In the genomic region with DNA sequence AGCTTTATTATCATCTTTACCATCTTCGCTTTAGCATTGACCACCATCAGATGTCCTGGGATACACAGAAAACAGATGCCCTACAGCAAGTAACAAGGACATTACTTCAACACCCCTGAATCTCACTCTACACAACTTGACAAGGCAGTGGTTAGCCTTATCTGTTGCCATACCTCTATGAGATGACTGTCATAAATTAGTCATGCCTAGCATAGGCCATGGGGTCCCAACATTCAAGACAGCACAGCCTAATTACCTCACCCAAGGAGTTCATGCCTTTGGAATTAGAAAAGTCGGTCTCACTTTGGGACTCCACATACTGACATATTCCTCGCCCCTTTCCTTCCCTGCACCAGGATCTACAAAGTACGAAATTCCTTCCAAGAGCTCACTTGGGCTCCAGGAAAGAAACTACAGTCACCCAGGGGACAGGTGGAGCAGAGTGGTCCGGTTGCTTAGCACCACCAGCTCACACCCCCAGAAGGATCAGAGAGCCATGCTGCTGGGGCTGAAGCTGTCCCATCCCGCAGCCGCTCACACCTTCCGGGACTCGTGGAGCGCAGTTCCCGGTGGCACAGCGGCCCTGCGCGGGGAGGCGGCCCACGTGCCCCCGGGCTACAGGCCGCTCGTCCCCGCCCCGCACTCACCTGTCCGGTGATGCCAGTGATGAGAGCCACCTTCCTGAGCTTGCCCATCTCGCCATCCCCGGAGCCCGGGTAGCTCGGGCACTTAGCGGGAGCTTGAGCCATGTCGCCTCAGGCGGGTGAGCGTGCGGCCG, we compare ENCODE assay signal across 8 mouse cellular contexts. TPM values are rescaled to one million over a fixed set of nuclear protein-coding genes. Genes with fewer than 3 reads are reported as not detected.
DNase-seq lines count a peak whose midpoint lies in the region; ATAC-seq and TF ChIP-seq lines count a peak whose summit lies in the region.

No protein-coding gene starts in this region.

- intact Hi-C loops in gastrocnemius, postnatal 14 days (cut with DNase I; ENCODE audit: low total_unique reads), result no loop called here

- DNase-seq in kidney, postnatal 0 days (ENCODE audit: low spot score), result peak; percentile 24
- no peak for DNase-seq in kidney, postnatal 14 days
- DNase-seq in forebrain, embryonic 14.5 days (ENCODE audit: low spot score), result no peak
- DNase-seq in gastrocnemius, postnatal 14 days, result no peak
- no peak for DNase-seq in thymus, postnatal 10 days (ENCODE audit: low spot score in 2 of 2)
- DNase-seq in layer of hippocampus, adult 9-11 months, result no peak

- TF ChIP-seq CTCF in kidney, postnatal 0 days (IDR thresholded peaks at IDR 0.05; ENCODE audit: low read depth), result no peak

- peak overlapping the region; percentile 82 for H3K9ac ChIP-seq in kidney, postnatal 0 days (ENCODE audit: low read depth, low read length)
- H3K9ac ChIP-seq in forebrain, embryonic 14.5 days (ENCODE audit: low read length), result peak overlapping the region; percentile 83

- H3K4me2 ChIP-seq in kidney, postnatal 0 days (ENCODE audit: low read length), result peak overlapping the region; percentile 95
- H3K4me2 ChIP-seq in forebrain, embryonic 14.5 days (ENCODE audit: low read length), result peak overlapping the region; percentile 82

- H3K79me2 ChIP-seq in macrophage (ENCODE audit: inconsistent target), result no peaks in the 10 kb centered on the region

- WGBS in kidney, postnatal 0 days, result 6% methylated on average over 32 of the region's 32 CpGs
- 4% methylated on average over 32 of the region's 32 CpGs for WGBS in forebrain, embryonic 14.5 days
- WGBS in macrophage (ENCODE audit: missing documents), result 6% methylated on average over 32 of the region's 32 CpGs

- no peaks in the 10 kb centered on the region; the same call in 1 of the 2 replicates for H3K4me1 ChIP-seq in kidney, postnatal 0 days (replicated peaks; ENCODE audit: insufficient read depth, low read length)
- no peaks in the 10 kb centered on the region for H3K4me1 ChIP-seq in forebrain, embryonic 14.5 days (ENCODE audit: control insufficient read depth, insufficient read depth, low read length)

- no peaks in the 10 kb centered on the region for H3K9me3 ChIP-seq in kidney, postnatal 0 days (replicated peaks; ENCODE audit: low read length)
- no peaks in the 10 kb centered on the region for H3K9me3 ChIP-seq in forebrain, embryonic 14.5 days (replicated peaks; ENCODE audit: control insufficient read depth, low read length)

- no peaks in the 10 kb centered on the region for H3K27me3 ChIP-seq in kidney, postnatal 0 days (ENCODE audit: insufficient read depth, low read length)
- no peaks in the 10 kb centered on the region for H3K27me3 ChIP-seq in forebrain, embryonic 14.5 days (replicated peaks; ENCODE audit: control insufficient read depth, insufficient read depth, low read length)

- peak overlapping the region; percentile 54; the same call in 1 of the 2 replicates for H3K27ac ChIP-seq in kidney, postnatal 0 days
- H3K27ac ChIP-seq in forebrain, embryonic 14.5 days (ENCODE audit: low read depth, low read length), result no peak overlapping the region; the same call in 1 of the 2 replicates
- H3K27ac ChIP-seq in macrophage, result no peak overlapping the region

- no peak for ATAC-seq in kidney, postnatal 0 days (replicated peaks; ENCODE audit: low FRiP score, low read depth)
- ATAC-seq in activated CD4-positive, CD25-positive, alpha-beta regulatory T cell, adult 4 months, result peak; percentile 22
- peak; percentile 73; the same call in 1 of the 2 replicates for ATAC-seq in forebrain, embryonic 14.5 days

- H3K36me3 ChIP-seq in kidney, postnatal 0 days (ENCODE audit: insufficient read depth, low read length), result no peaks in the 10 kb centered on the region
- no peaks in the 10 kb centered on the region for H3K36me3 ChIP-seq in forebrain, embryonic 14.5 days (ENCODE audit: control insufficient read depth, insufficient read depth, low read length)
- no peaks in the 10 kb centered on the region for H3K36me3 ChIP-seq in macrophage (ENCODE audit: inconsistent target)

- H3K4me3 ChIP-seq in kidney, postnatal 0 days (replicated peaks; ENCODE audit: low read depth, low read length), result peak overlapping the region; percentile 83
- peak overlapping the region; percentile 79 for H3K4me3 ChIP-seq in forebrain, embryonic 14.5 days (ENCODE audit: low read depth, low read length)
- peak overlapping the region; percentile 29 for H3K4me3 ChIP-seq in macrophage (ENCODE audit: inconsistent target)

RNA-seq across cellular contexts. Expression of gene Gmds, which starts 0.6 kb away (rescaled TPM):
- 32.7 and 36.9 TPM in 2 replicates for polyA plus RNA-seq in kidney, postnatal 0 days (2015; fragmentation: Nextera tagmentation; extraction: Ambion mirVana)
- 10 to 100 TPM; 19.2 to 22.4 TPM for polyA plus RNA-seq in activated CD4-positive, CD25-positive, alpha-beta regulatory T cell, adult 4 months (2017; shearing (Covaris generic))
- polyA plus RNA-seq in forebrain, embryonic 14.5 days (2014; fragmentation: Nextera tagmentation; extraction: Ambion mirVana), result 31.1 and 34.5 TPM in 2 replicates
- 10 to 100 TPM in 4 of 26 experiments, 1 to 10 TPM in 22; 4.5 to 12.7 (median 7.5) TPM for total RNA-seq in macrophage (2018; cell fraction: chromatin; rRNA removed)
- 1 to 10 TPM; 1.8 to 4.9 (median 3.4) TPM for total RNA-seq in macrophage (2018; cell fraction: cytosol; rRNA removed)
- total RNA-seq in macrophage (2018; cell fraction: nucleus; rRNA removed), result 10 to 100 TPM in 1 of 26 experiments, 1 to 10 TPM in 25; 2.3 to 29.7 (median 6.0) TPM
- 2.9 to 11.0 TPM (median 5.7 TPM) in 3 replicates for polyA plus RNA-seq in macrophage (2018)
- 1 to 10 TPM; 2.7 to 2.8 TPM for total RNA-seq in gastrocnemius, postnatal 14 days (2021)

Comparison
In these comparisons a context has a peak if more than half of its experiments do, and no peak if none do; other contexts are left out.
1. H3K4me3 ChIP-seq: peak in every context shown above with its lines; median percentile 83 in kidney, postnatal 0 days; 79 in forebrain, embryonic 14.5 days; 29 in macrophage.